Mouse (Mus musculus): ENCODE data around the gene 1600014C23Rik. TPM values are rescaled to one million over a fixed set of nuclear protein-coding genes. Genes with fewer than 3 reads are reported as not detected.

The 1600014C23Rik gene
- polyA plus RNA-seq, 1 experiment from 2014 or later: not detected

Other genes with a start within 250 kb of the 1600014C23Rik start
- 5.3 and 5.6 TPM in 2 replicates for gene Aars2, start 227.0 kb downstream of the 1600014C23Rik start, polyA plus RNA-seq (2015; fragmentation: Nextera tagmentation; extraction: Ambion mirVana)
- gene Tcte1, start 210.4 kb downstream of the 1600014C23Rik start, polyA plus RNA-seq (2015; fragmentation: Nextera tagmentation; extraction: Ambion mirVana): 0.06 TPM in 1 of 2 replicates, not detected in the other
- gene Tmem151b, start 184.2 kb downstream of the 1600014C23Rik start, polyA plus RNA-seq (2015; fragmentation: Nextera tagmentation; extraction: Ambion mirVana): 0.12 TPM in 2 replicates
- 1.8 TPM in 2 replicates for gene Nfkbie, start 178.1 kb downstream of the 1600014C23Rik start, polyA plus RNA-seq (2015; fragmentation: Nextera tagmentation; extraction: Ambion mirVana)
- gene Slc35b2, start 170.0 kb downstream of the 1600014C23Rik start, polyA plus RNA-seq (2015; fragmentation: Nextera tagmentation; extraction: Ambion mirVana): 45.3 and 46.5 TPM in 2 replicates
- gene Hsp90ab1, start 160.6 kb downstream of the 1600014C23Rik start, polyA plus RNA-seq (2015; fragmentation: Nextera tagmentation; extraction: Ambion mirVana): 564 and 565 TPM in 2 replicates
- 154 and 162 TPM in 2 replicates for gene Slc29a1, start 134.2 kb downstream of the 1600014C23Rik start, polyA plus RNA-seq (2015; fragmentation: Nextera tagmentation; extraction: Ambion mirVana)
- 0.30 and 0.35 TPM in 2 replicates for gene Mymx, start 131.7 kb downstream of the 1600014C23Rik start, polyA plus RNA-seq (2015; fragmentation: Nextera tagmentation; extraction: Ambion mirVana)
- gene Capn11, start 74.5 kb downstream of the 1600014C23Rik start, polyA plus RNA-seq (2015; fragmentation: Nextera tagmentation; extraction: Ambion mirVana): 0.08 and 0.41 TPM in 2 replicates
- 94.4 and 99.9 TPM in 2 replicates for gene Mrpl14, start 47.5 kb downstream of the 1600014C23Rik start, polyA plus RNA-seq (2015; fragmentation: Nextera tagmentation; extraction: Ambion mirVana)
- 8.2 and 10.0 TPM in 2 replicates for gene Tmem63b, start 46.9 kb downstream of the 1600014C23Rik start, polyA plus RNA-seq (2015; fragmentation: Nextera tagmentation; extraction: Ambion mirVana)

All from liver, embryonic 16.5 days (tissue).